Mouse (Mus musculus): ENCODE results near the gene Ttc28.

DNA sequence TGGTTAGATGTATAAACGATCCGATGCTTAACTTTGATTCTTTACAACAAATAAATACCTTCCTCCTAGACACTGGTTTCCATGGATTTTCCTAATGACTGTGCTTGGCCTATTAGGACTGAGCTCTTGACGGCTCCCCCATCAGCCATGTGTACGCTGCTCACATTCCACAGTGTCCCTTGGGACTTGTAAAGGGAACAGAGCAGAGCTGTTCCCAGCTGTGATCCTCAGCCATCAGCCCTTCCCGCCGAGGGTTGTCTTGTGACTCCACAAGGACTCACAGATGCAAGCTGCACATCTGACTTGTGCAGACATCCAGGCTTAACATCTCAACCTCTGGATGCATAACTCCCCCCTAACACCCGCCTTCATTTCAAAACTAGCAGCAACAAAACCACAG is 275.0 kb downstream of the Ttc28 start:
- no peak for TF ChIP-seq POLR2A (IDR thresholded peaks at IDR 0.05; ENCODE audit: borderline replicate concordance, control insufficient read depth, low read depth, low read length)
- no peak for TF ChIP-seq CTCF (IDR thresholded peaks at IDR 0.05; ENCODE audit: control insufficient read depth, insufficient read depth, low read length)
